Mouse (Mus musculus) limb, embryonic 11.5 days (tissue): ENCODE data around the gene Tbc1d4. TPM values are rescaled to one million over a fixed set of nuclear protein-coding genes. Genes with fewer than 3 reads are reported as not detected.

Source experiments
- ATAC-seq: fragments of 200-750 bp; cut with Nextera tagmentation; 2 replicates; pipeline ENCODE4 v1.8.0; 2017; ENCODE audit warnings: low read depth; ENCODE audit not compliant: insufficient number of reproducible peaks, low FRiP score, low TSS enrichment
- DNase-seq: peaks from one replicate; pipeline ENCODE4 v3.0.0-alpha.2; 2015; ENCODE audit warnings: low spot score
- H3K27ac ChIP-seq: fragments of 300-500 bp; sonication (generic); replicated peaks from 2 replicates; pipeline ENCODE4 v1.5.1; 2014; ENCODE audit warnings: low read depth, mild to moderate bottlenecking, low read length
- H3K27me3 ChIP-seq: fragments of 300-500 bp; sonication (generic); 2 replicates; pipeline ENCODE4 v1.6.1; 2014; ENCODE audit warnings: mild to moderate bottlenecking, low read length, mixed read lengths; ENCODE audit not compliant: control insufficient read depth, insufficient read depth
- H3K36me3 ChIP-seq: fragments of 300-500 bp; sonication (generic); 2 replicates; pipeline ENCODE4 v1.6.1; 2014; ENCODE audit warnings: mild to moderate bottlenecking, low read length, moderate library complexity, mixed read lengths; ENCODE audit not compliant: control insufficient read depth, insufficient read depth
- H3K4me1 ChIP-seq: fragments of 300-500 bp; sonication (generic); 2 replicates; pipeline ENCODE4 v1.6.1; 2014; ENCODE audit warnings: low read length, mixed read lengths; ENCODE audit not compliant: control insufficient read depth, insufficient read depth
- H3K4me2 ChIP-seq: fragments of 300-500 bp; sonication (generic); 2 replicates; pipeline ENCODE4 v1.6.1; 2014; ENCODE audit warnings: low read depth, mild to moderate bottlenecking, moderate library complexity; ENCODE audit not compliant: severe bottlenecking
- H3K4me3 ChIP-seq: fragments of 300-500 bp; sonication (generic); 2 replicates; pipeline ENCODE4 v1.5.1; 2014; ENCODE audit warnings: low read depth, low read length
- H3K9ac ChIP-seq: fragments of 300-500 bp; sonication (generic); 2 replicates; pipeline ENCODE4 v1.6.1; 2014; ENCODE audit warnings: mild to moderate bottlenecking, low read length
- H3K9me3 ChIP-seq: fragments of 300-500 bp; sonication (generic); 2 replicates; pipeline ENCODE4 v1.6.1; 2016; ENCODE audit warnings: low read length; ENCODE audit not compliant: control insufficient read depth
- WGBS: fragments of 180-500 bp; shearing (Covaris S2); extraction: QIAGEN DNeasy Blood & Tissue Kit; methylation state at CpG from one replicate; pipeline ENCODE4 v1.1.7; 2014; 5-methylcytosine and 5-hydroxymethylcytosine counted together
- polyA plus RNA-seq: library from polyadenylated mRNA; unstranded; fragments of >200 nt; fragmentation: Nextera tagmentation; extraction: Ambion mirVana; gene quantifications from 2 replicates; pipeline ENCODE4 v1.2.1, GENCODE M21; 2014

The Tbc1d4 gene
- polyA plus RNA-seq, 1 experiment from 2014 or later, result 6.3 TPM

GRCm38 (mm10) chr14:101565661-101566060, 43.3 kb downstream of the Tbc1d4 start:
- Histone ChIP-seq H3K36me3 (no peaks in the 10 kb centered on the region), H3K27me3 (no peaks in the 10 kb centered on the region), H3K4me1 (0 out of 2 replicates have a peak, but pooled peaks cover 3% of the 10 kb centered on the region), H3K9ac (no peak overlapping the region), H3K4me3 (no peak overlapping the region), H3K27ac (no peak overlapping the region), H3K9me3 (no peaks in the 10 kb centered on the region), H3K4me2 (no peak overlapping the region)
- ATAC-seq (no peak), DNase-seq (no peak)
- 45% methylated on average over 3 of the region's 3 CpGs for WGBS

DNA sequence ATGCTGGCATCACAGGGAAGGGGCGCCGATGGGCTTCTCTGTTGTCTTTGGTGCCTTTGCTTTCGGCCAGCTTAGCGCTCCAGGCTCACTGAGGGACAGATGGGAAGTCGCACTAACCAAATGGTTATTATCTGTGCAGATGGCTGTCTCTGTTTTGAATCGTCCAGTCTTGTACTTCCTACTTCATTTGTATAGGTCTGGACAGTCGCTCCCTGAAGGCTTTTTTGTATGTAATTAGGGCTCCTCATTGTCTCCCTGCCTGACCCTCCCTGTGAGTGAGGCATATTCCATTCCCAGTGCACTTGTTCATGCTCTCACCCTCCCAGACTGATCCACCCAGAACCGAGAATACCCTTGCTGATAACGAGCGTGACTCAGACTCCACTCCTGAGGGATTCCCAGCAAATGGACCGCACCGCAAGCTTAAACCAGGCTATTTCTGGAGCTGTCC, 47.7 kb downstream of the Tbc1d4 start:
- ATAC-seq, result no peak
- Histone ChIP-seq H3K9ac (no peak overlapping the region), H3K4me1 (0 out of 2 replicates have a peak, but pooled peaks cover 3% of the 10 kb centered on the region), H3K9me3 (no peaks in the 10 kb centered on the region), H3K27me3 (no peaks in the 10 kb centered on the region), H3K27ac (no peak overlapping the region), H3K36me3 (no peaks in the 10 kb centered on the region), H3K4me3 (no peak overlapping the region), H3K4me2 (no peak overlapping the region)
- DNase-seq, result no peak
- whole genome bisulfite sequencing, result 83% methylated on average over 12 of the region's 12 CpGs

GRCm38 (mm10) chr14:101559446-101559845, 49.5 kb downstream of the Tbc1d4 start:
- Histone ChIP-seq H3K4me3 (no peak overlapping the region), H3K4me1 (no peaks in the 10 kb centered on the region), H3K36me3 (no peaks in the 10 kb centered on the region), H3K27ac (no peak overlapping the region), H3K9me3 (no peaks in the 10 kb centered on the region), H3K4me2 (no peak overlapping the region), H3K9ac (no peak overlapping the region), H3K27me3 (no peaks in the 10 kb centered on the region)
- ATAC-seq, result no peak
- WGBS, result 87% methylated on average over 3 of the region's 3 CpGs
- no peak for DNase-seq

DNA sequence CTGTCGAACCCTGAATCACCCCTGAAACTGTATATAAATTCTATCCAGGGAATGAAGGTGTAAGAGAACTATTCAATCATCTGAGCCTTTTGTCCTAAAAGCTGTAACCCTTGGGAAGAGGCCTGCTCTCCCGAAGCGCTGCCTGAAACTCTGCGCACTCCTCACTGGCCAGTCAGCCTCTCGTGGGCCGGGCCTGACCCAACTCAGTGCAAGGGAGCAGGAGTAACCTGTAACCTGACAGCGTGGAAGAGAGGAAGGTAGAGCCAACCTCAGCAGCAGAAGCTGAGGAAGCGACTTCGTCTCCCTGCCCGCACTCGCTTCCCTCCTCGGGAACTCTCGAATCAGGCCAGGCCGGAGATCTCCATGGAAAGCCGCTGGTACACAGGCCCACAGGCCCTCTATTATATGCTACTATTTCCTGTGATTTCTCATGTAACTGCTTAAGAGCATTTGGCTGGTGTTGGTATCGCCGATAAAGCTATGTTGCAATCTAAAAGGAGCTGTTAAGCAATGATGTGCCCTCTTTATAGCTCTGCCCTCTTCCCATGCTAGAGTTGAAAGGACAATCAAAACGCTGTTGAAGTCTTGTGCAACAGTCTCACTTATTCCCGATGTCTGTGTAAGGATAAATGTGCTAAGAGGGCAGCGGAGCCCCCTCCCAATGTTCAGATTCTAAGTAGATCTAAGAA, 60.0 kb downstream of the Tbc1d4 start:
- no peak overlapping the region for H3K27ac ChIP-seq
- H3K4me3 ChIP-seq, result no peak overlapping the region
- no peak overlapping the region for H3K9ac ChIP-seq
- DNase-seq, result no peak
- H3K27me3 ChIP-seq, result no peaks in the 10 kb centered on the region
- H3K4me1 ChIP-seq, result no peaks in the 10 kb centered on the region
- H3K36me3 ChIP-seq, result no peaks in the 10 kb centered on the region
- no peak overlapping the region for H3K4me2 ChIP-seq
- 87% methylated on average over 20 of the region's 20 CpGs for whole genome bisulfite sequencing
- H3K9me3 ChIP-seq, result no peaks in the 10 kb centered on the region
- no peak for ATAC-seq

DNA sequence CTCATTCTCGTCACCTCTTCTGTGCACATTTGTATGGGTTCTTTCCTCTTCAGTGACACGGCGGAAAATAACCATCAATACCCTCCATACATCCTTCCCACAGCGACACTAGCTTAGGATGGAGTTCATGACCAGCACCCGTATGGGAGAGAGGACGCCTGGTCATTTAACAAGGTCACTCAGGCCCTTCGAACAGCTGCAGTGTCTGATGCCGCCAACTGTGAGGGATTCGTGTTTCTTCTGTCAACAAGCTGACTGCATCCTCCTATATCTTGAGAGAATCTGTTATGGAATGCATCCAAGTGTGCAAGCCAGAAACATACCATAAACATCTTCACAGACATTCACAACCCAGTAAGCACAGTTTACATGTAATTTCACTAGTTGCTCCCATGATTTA, 67.1 kb downstream of the Tbc1d4 start:
- Histone ChIP-seq H3K36me3 (no peaks in the 10 kb centered on the region), H3K9ac (no peak overlapping the region), H3K27me3 (no peaks in the 10 kb centered on the region), H3K4me2 (no peak overlapping the region), H3K4me3 (no peak overlapping the region), H3K27ac (no peak overlapping the region), H3K4me1 (no peaks in the 10 kb centered on the region), H3K9me3 (no peaks in the 10 kb centered on the region)
- no peak for DNase-seq
- ATAC-seq, result no peak
- 85% methylated on average over 9 of the region's 9 CpGs for whole genome bisulfite sequencing

DNA sequence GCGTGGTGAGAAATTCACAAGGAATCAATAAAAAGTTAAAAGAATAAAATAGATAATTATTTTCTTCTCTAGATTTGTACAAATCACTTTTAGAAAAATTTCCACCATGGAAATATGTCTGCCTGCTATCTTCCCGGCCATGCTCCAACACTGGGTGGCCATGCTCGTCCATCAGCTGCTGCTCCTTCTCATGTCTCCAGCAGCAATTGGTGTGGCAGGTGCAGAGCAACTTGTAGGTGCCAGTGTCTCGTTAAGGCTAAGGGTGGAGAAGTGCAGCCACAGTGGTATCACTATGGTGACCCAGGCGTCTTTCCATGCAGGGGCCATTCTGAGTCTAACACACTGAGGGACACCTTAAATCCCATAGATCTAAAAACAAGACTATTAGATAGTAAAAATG, 67.8 kb downstream of the Tbc1d4 start:
- Histone ChIP-seq H3K4me3 (no peak overlapping the region), H3K4me2 (no peak overlapping the region), H3K9me3 (no peaks in the 10 kb centered on the region), H3K9ac (no peak overlapping the region), H3K4me1 (no peaks in the 10 kb centered on the region), H3K27me3 (no peaks in the 10 kb centered on the region), H3K36me3 (no peaks in the 10 kb centered on the region), H3K27ac (no peak overlapping the region)
- no peak for ATAC-seq
- no peak for DNase-seq
- 84% methylated on average over 5 of the region's 5 CpGs for WGBS

DNA sequence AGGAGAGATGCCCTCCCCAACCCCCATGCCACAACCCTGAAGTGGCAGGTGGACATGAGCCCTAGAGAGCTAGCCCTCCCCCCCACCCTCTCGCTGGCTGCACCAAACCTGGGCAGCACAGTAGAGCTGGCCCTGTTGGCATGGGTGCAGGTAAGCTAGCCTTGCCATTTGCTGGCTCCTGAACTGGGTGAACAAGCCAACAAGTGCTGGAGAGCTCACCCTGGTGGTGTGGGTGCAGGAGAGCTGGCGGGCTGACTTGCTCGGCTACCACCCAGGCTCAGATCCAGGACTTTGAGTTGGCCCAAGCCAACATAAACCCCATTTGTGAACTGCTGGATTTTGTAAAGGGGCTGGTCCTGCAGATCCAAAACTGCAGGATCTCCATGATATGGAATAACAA, 68.5 kb downstream of the Tbc1d4 start:
- 89% methylated on average over 3 of the region's 3 CpGs for WGBS
- Histone ChIP-seq H3K4me1 (no peaks in the 10 kb centered on the region), H3K9ac (no peak overlapping the region), H3K9me3 (no peaks in the 10 kb centered on the region), H3K4me3 (no peak overlapping the region), H3K27ac (no peak overlapping the region), H3K27me3 (no peaks in the 10 kb centered on the region), H3K36me3 (no peaks in the 10 kb centered on the region), H3K4me2 (no peak overlapping the region)
- ATAC-seq (no peak), DNase-seq (no peak)

GRCm38 (mm10) chr14:101537906-101538305, 71.1 kb downstream of the Tbc1d4 start:
- Histone ChIP-seq H3K9ac (no peak overlapping the region), H3K9me3 (no peaks in the 10 kb centered on the region), H3K4me3 (no peak overlapping the region), H3K27ac (no peak overlapping the region), H3K27me3 (no peaks in the 10 kb centered on the region), H3K4me2 (no peak overlapping the region), H3K36me3 (no peaks in the 10 kb centered on the region), H3K4me1 (no peaks in the 10 kb centered on the region)
- 51% methylated on average over 2 of the region's 2 CpGs for WGBS
- no peak for ATAC-seq
- DNase-seq, result no peak

DNA sequence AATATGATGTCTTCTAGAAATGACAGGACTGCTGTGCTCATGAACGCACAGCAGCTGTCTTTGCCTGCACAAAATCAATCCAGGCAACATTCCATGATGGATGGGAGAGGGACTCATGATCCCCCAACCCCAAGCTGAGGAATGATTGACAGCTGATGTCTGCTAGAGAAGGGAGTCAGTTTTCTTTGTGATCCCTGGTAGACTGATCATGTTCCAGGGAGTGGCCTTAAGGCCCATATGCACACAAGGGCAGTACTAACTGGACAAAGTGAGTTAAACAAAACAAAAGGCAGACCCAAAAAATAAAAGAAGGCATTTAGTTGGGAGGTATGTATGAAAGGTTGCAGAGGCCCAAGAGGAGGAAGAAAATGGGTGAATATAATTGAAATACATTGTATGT, 71.6 kb downstream of the Tbc1d4 start:
- Histone ChIP-seq H3K9ac (no peak overlapping the region), H3K4me1 (no peaks in the 10 kb centered on the region), H3K9me3 (no peaks in the 10 kb centered on the region), H3K27ac (no peak overlapping the region), H3K4me2 (no peak overlapping the region), H3K4me3 (no peak overlapping the region), H3K27me3 (no peaks in the 10 kb centered on the region), H3K36me3 (no peaks in the 10 kb centered on the region)
- ATAC-seq (no peak), DNase-seq (no peak)
- WGBS, result 90% methylated on average over 1 of the region's 1 CpGs
